Mouse (Mus musculus): ENCODE data around the gene Mkks.

DNA sequence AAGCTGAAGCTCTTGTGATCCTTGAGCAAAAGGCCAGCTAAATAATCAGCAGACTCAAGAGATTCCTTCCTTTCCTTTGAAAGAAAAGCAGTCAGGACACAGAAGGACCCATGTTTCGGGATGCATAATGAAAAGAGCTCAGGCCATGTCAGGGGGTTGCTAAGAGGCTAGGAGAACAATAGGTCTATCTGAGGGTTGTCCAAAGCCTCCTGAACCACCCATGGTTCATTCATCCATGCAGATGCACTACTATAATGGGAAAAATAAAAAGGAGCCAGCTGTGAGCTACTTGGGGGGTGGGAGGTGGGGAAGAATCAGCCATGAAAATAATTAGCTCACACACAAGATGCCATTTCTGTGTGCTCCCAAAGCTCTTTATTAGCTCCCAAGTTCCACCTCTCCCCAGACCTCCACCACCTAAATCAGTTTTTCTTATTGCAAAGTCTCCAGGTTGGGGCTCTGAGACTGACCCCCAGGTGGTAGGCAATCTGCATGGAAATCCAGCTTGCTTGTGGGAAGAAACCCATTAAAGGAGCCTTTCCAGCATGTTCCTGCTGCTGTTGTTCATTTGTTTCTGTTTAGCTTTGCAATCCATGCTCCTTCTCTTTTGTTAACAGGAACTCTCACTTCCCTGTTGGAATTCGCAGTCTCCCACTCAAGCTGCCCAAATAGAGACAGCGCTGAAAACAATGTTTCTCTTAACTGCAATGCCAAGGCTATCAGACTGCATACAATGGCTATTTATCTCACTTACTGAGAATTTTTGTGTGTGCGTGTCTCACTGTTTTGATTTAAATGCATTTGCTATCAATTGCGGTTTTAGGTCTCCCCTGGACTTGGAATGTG is 36.4 kb downstream of the Mkks start:
- TF ChIP-seq CTCF (IDR thresholded peaks at IDR 0.05; ENCODE audit: low read depth) = no peak
- TF ChIP-seq EP300 (IDR thresholded peaks at IDR 0.05; ENCODE audit: low read depth) = no peak

Measured in liver, postnatal 0 days (tissue).